Mouse (Mus musculus): Measurements from ENCODE around the gene Etv5.

The Etv5 gene

GRCm38 (mm10) chr16:22428853-22429341 is 10.6 kb downstream of the Etv5 start:
- peak; percentile 89 for DNase-seq

GRCm38 (mm10) chr16:22426866-22427265 is 12.7 kb downstream of the Etv5 start:
- DNase-seq: no peak

- DNase-seq: no peak
Observed at GRCm38 (mm10) chr16:22422256-22422655, 17.3 kb downstream of the Etv5 start.

GRCm38 (mm10) chr16:22417931-22418330 is 21.6 kb downstream of the Etv5 start:
- DNase-seq: no peak

GRCm38 (mm10) chr16:22417044-22417443 is 22.5 kb downstream of the Etv5 start:
- no peak for DNase-seq

GRCm38 (mm10) chr16:22416140-22416848 is 23.2 kb downstream of the Etv5 start:
- no peak for DNase-seq

- no peak for DNase-seq
Observed at GRCm38 (mm10) chr16:22414205-22414754, 25.2 kb downstream of the Etv5 start.

GRCm38 (mm10) chr16:22412459-22413229 is 26.9 kb downstream of the Etv5 start:
- DNase-seq: no peak

GRCm38 (mm10) chr16:22411764-22412163 is 27.8 kb downstream of the Etv5 start:
- DNase-seq: no peak

- no peak for DNase-seq
Observed at GRCm38 (mm10) chr16:22410000-22410399, 29.5 kb downstream of the Etv5 start.

- no peak for DNase-seq
Observed at GRCm38 (mm10) chr16:22408642-22409360, 30.7 kb downstream of the Etv5 start.

GRCm38 (mm10) chr16:22406747-22407146 is 32.8 kb downstream of the Etv5 start:
- DNase-seq: no peak

GRCm38 (mm10) chr16:22406050-22406449 is 33.5 kb downstream of the Etv5 start:
- peak; percentile 93 for DNase-seq

GRCm38 (mm10) chr16:22405492-22405891 is 34.0 kb downstream of the Etv5 start:
- peak; percentile 52 for DNase-seq

- DNase-seq: no peak
Observed at GRCm38 (mm10) chr16:22403715-22404114, 35.8 kb downstream of the Etv5 start.

- no peak for DNase-seq
Observed at GRCm38 (mm10) chr16:22402600-22402999, 36.9 kb downstream of the Etv5 start.

- DNase-seq: no peak
Observed at GRCm38 (mm10) chr16:22400226-22400625, 39.3 kb downstream of the Etv5 start.

GRCm38 (mm10) chr16:22398784-22399453 is 40.6 kb downstream of the Etv5 start:
- no peak for DNase-seq

GRCm38 (mm10) chr16:22398354-22398753 is 41.2 kb downstream of the Etv5 start:
- DNase-seq: no peak

- no peak for DNase-seq
Observed at GRCm38 (mm10) chr16:22396420-22396819, 43.1 kb downstream of the Etv5 start.

- no peak for DNase-seq
Observed at GRCm38 (mm10) chr16:22395093-22395844, 44.2 kb downstream of the Etv5 start.

All from cerebellum, adult 9-10 months (tissue).